ENCODE assay signal across 19 mouse cellular contexts in the genomic region with DNA sequence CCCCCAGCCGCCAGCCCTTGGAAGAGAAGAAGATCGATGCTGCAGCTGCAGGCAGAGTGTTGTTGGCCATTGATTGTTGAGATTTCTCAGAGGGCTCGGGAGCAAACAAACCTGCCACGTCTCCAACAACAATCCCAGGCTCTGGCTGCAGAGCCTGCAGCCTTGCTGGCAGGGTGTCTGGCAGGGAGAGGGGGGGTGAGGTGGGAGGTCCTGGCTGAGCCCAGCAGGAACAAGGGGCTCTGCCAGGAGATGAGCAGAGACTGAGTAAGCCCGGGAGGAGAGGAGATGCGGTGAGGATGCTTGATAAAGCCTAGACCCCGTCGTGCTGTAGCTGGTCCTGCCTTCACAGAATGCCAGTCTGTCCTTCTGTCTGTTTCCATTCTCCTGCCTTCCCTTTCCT. TPM values are rescaled to one million over a fixed set of nuclear protein-coding genes. Genes with fewer than 3 reads are reported as not detected.
DNase-seq lines count a peak whose midpoint lies in the region; ATAC-seq and TF ChIP-seq lines count a peak whose summit lies in the region.
"Had no signal": no experiment of that assay in that cellular context is flagged by ENCODE, and none has a peak within 500 bp of the region (broad histone marks: within the 10 kb centered on the region; RNA-seq: fewer than 3 reads in every experiment).

No protein-coding gene starts in this region.

- no peak for ATAC-seq in neural tube, embryonic 12.5 days (ENCODE audit: low FRiP score, low read depth)
- no peak for ATAC-seq in midbrain, embryonic 14.5 days (ENCODE audit: low FRiP score, low TSS enrichment)
- ATAC-seq in CD4-positive, CD25-positive, alpha-beta regulatory T cell, adult 4 months, result no peak
- ATAC-seq: intestine, postnatal 0 days had no signal

- H3K9me3 ChIP-seq in neural tube, embryonic 12.5 days, result no peaks in the 10 kb centered on the region
- no peaks in the 10 kb centered on the region for H3K9me3 ChIP-seq in midbrain, embryonic 14.5 days (ENCODE audit: control insufficient read depth, low read length)
- H3K9me3 ChIP-seq: embryonic facial prominence, embryonic 10.5 days; liver, embryonic 15.5 days; stomach, embryonic 15.5 days had no signal

- H3K27me3 ChIP-seq in cerebellum, adult 2 months (ENCODE audit: control insufficient read depth, insufficient read depth, low read length), result no peaks in the 10 kb centered on the region
- H3K27me3 ChIP-seq in neural tube, embryonic 12.5 days (replicated peaks), result peaks cover 91% of the 10 kb centered on the region
- peaks cover 20% of the 10 kb centered on the region for H3K27me3 ChIP-seq in midbrain, embryonic 14.5 days (ENCODE audit: control insufficient read depth, insufficient read depth, low read length)

- no peak for TF ChIP-seq CTCF in cerebellum, adult 2 months (IDR thresholded peaks at IDR 0.05; ENCODE audit: borderline replicate concordance, insufficient read depth, low read depth, low read length)

- 21% methylated on average over 8 of the region's 8 CpGs for WGBS in cerebellum, adult 2 months
- WGBS in neural tube, embryonic 12.5 days, result 16% methylated on average over 8 of the region's 8 CpGs
- WGBS in midbrain, embryonic 14.5 days, result 11% methylated on average over 8 of the region's 8 CpGs

- peak overlapping the region; percentile 27; the same call in 1 of the 2 replicates for H3K4me2 ChIP-seq in neural tube, embryonic 12.5 days (replicated peaks)
- peak overlapping the region; percentile 37 for H3K4me2 ChIP-seq in midbrain, embryonic 14.5 days (ENCODE audit: low read length)
- H3K4me2 ChIP-seq: liver, embryonic 15.5 days; stomach, embryonic 15.5 days had no signal

- H3K4me3 ChIP-seq in cerebellum, adult 2 months (replicated peaks; ENCODE audit: insufficient read depth, low read depth, low read length), result no peak overlapping the region
- no peak overlapping the region for H3K4me3 ChIP-seq in neural tube, embryonic 12.5 days
- 0 out of 2 replicates have a peak overlapping the region, but pooled peaks have one; percentile 8 for H3K4me3 ChIP-seq in midbrain, embryonic 14.5 days (replicated peaks; ENCODE audit: low read depth, low read length)
- H3K4me3 ChIP-seq: embryonic facial prominence, embryonic 10.5 days; gastrocnemius, adult 2 months; liver, embryonic 15.5 days; stomach, embryonic 15.5 days had no signal

- no peak for TF ChIP-seq POLR2A in cerebellum, adult 2 months (IDR thresholded peaks at IDR 0.05; ENCODE audit: borderline replicate concordance, insufficient read depth, low read length)

- H3K27ac ChIP-seq in cerebellum, adult 2 months (ENCODE audit: insufficient read depth, low read length), result no peak overlapping the region
- H3K27ac ChIP-seq in neural tube, embryonic 12.5 days, result no peak overlapping the region
- H3K27ac ChIP-seq in midbrain, embryonic 14.5 days (replicated peaks; ENCODE audit: low read depth, low read length), result peak overlapping the region; percentile 57
- H3K27ac ChIP-seq: embryonic facial prominence, embryonic 10.5 days; gastrocnemius, adult 2 months; liver, embryonic 15.5 days; stomach, embryonic 15.5 days had no signal

- H3K9ac ChIP-seq in neural tube, embryonic 12.5 days, result no peak overlapping the region
- no peak overlapping the region; the same call in 1 of the 2 replicates for H3K9ac ChIP-seq in midbrain, embryonic 14.5 days (replicated peaks; ENCODE audit: low read length)
- H3K9ac ChIP-seq: liver, embryonic 15.5 days; stomach, embryonic 15.5 days had no signal

- DNase-seq in cerebellum, adult 2 months, result peak; percentile 57 to 70
- DNase-seq in cerebellum, adult 11 months, result no peak
- no peak for DNase-seq in neural tube, embryonic 10.5 days (ENCODE audit: extremely low spot score, low spot score)
- no peak for DNase-seq in midbrain, embryonic 14.5 days
- DNase-seq in heart, adult 11 months, result no peak
- DNase-seq in heart, adult 9 months (ENCODE audit: low spot score in 2 of 2), result no peak
- DNase-seq: adrenal gland, adult 2 months; gastrocnemius, adult 2 months; heart, postnatal 14 days; kidney, postnatal 25 days; layer of hippocampus, postnatal 36 days; right cerebral cortex, postnatal 4 days; thymus, postnatal 25 days had no signal

- no peaks in the 10 kb centered on the region for H3K36me3 ChIP-seq in neural tube, embryonic 12.5 days
- no peaks in the 10 kb centered on the region for H3K36me3 ChIP-seq in midbrain, embryonic 14.5 days (ENCODE audit: control insufficient read depth, insufficient read depth, low read length)
- H3K36me3 ChIP-seq: embryonic facial prominence, embryonic 10.5 days; liver, embryonic 15.5 days; stomach, embryonic 15.5 days had no signal

- peaks cover 49% of the 10 kb centered on the region for H3K4me1 ChIP-seq in cerebellum, adult 2 months (ENCODE audit: control insufficient read depth, insufficient read depth, low read length)
- H3K4me1 ChIP-seq in neural tube, embryonic 12.5 days, result peaks cover 38% of the 10 kb centered on the region
- H3K4me1 ChIP-seq in midbrain, embryonic 14.5 days (ENCODE audit: control insufficient read depth, insufficient read depth, low read length), result peaks cover 60% of the 10 kb centered on the region
- H3K4me1 ChIP-seq: liver, embryonic 15.5 days; stomach, embryonic 15.5 days had no signal

RNA-seq across cellular contexts. Expression of gene Sez6, which starts 6.2 kb away (rescaled TPM):
- 71.0 and 76.9 TPM in 2 replicates for polyA plus RNA-seq in cerebellum, adult 2 months (2012; rRNA removed)
- polyA plus RNA-seq in neural tube, embryonic 12.5 days (2016; fragmentation: Nextera tagmentation; extraction: Ambion mirVana), result 48.5 and 51.4 TPM in 2 replicates
- 121 and 124 TPM in 2 replicates for polyA plus RNA-seq in midbrain, embryonic 14.5 days (2014; fragmentation: Nextera tagmentation; extraction: Ambion mirVana)
- not detected for polyA plus RNA-seq in CD4-positive, CD25-positive, alpha-beta regulatory T cell, adult 4 months (2017; shearing (Covaris generic))

RNA-seq across cellular contexts. Expression of gene Pipox, which starts 43.0 kb away (rescaled TPM):
- 6.8 and 9.0 TPM in 2 replicates for polyA plus RNA-seq in cerebellum, adult 2 months (2012; rRNA removed)
- polyA plus RNA-seq in neural tube, embryonic 12.5 days (2016; fragmentation: Nextera tagmentation; extraction: Ambion mirVana), result 2.7 and 4.7 TPM in 2 replicates
- polyA plus RNA-seq in midbrain, embryonic 14.5 days (2014; fragmentation: Nextera tagmentation; extraction: Ambion mirVana), result 4.0 and 4.2 TPM in 2 replicates
- 1 to 10 TPM in 1 of 2 experiments, under 1 TPM in 1; 0.19 to 2.2 TPM for polyA plus RNA-seq in CD4-positive, CD25-positive, alpha-beta regulatory T cell, adult 4 months (2017; shearing (Covaris generic))

RNA-seq across cellular contexts. Expression of gene Phf12, which starts 45.7 kb away (rescaled TPM):
- polyA plus RNA-seq in cerebellum, adult 2 months (2012; rRNA removed), result 50.1 and 51.9 TPM in 2 replicates
- polyA plus RNA-seq in neural tube, embryonic 12.5 days (2016; fragmentation: Nextera tagmentation; extraction: Ambion mirVana), result 29.5 and 29.7 TPM in 2 replicates
- polyA plus RNA-seq in midbrain, embryonic 14.5 days (2014; fragmentation: Nextera tagmentation; extraction: Ambion mirVana), result 18.5 and 20.3 TPM in 2 replicates
- polyA plus RNA-seq in CD4-positive, CD25-positive, alpha-beta regulatory T cell, adult 4 months (2017; shearing (Covaris generic)), result 10 to 100 TPM; 28.5 to 31.9 TPM

Comparison
In these comparisons a context has a peak if more than half of its experiments do, and no peak if none do; other contexts are left out.
1. DNase-seq: peak in cerebellum, adult 2 months (2 of 2); none in cerebellum, adult 11 months (single experiment), neural tube, embryonic 10.5 days (single experiment), midbrain, embryonic 14.5 days (single experiment), heart, adult 11 months (single experiment) and heart, adult 9 months (0 of 2).
2. RNA of gene Sez6, which starts 6.2 kb away (polyA plus RNA-seq): 121 to 124 TPM in midbrain, embryonic 14.5 days, 71.0 to 76.9 TPM in cerebellum, adult 2 months and 48.5 to 51.4 TPM in neural tube, embryonic 12.5 days; not detected in CD4-positive, CD25-positive, alpha-beta regulatory T cell, adult 4 months; every median in the first group is over 10 times any median in the second.